Mouse (Mus musculus) limb, embryonic 11.5 days (tissue): ENCODE results near the gene Gbp5. TPM values are rescaled to one million over a fixed set of nuclear protein-coding genes. Genes with fewer than 3 reads are reported as not detected.
"Not testable (repeated sequence)": the region's sequence is repeated elsewhere in the genome, so short reads cannot be mapped to it uniquely, and the experiment has no call there.

ENCODE experiments used
- ATAC-seq: fragments of 200-750 bp; cut with Nextera tagmentation; 2 replicates; pipeline ENCODE4 v1.8.0; 2017; ENCODE audit warnings: low read depth; ENCODE audit not compliant: insufficient number of reproducible peaks, low FRiP score, low TSS enrichment
- DNase-seq: peaks from one replicate; pipeline ENCODE4 v3.0.0-alpha.2; 2015; ENCODE audit warnings: low spot score
- H3K27ac ChIP-seq: fragments of 300-500 bp; sonication (generic); replicated peaks from 2 replicates; pipeline ENCODE4 v1.5.1; 2014; ENCODE audit warnings: low read depth, mild to moderate bottlenecking, low read length
- H3K27me3 ChIP-seq: fragments of 300-500 bp; sonication (generic); 2 replicates; pipeline ENCODE4 v1.6.1; 2014; ENCODE audit warnings: mild to moderate bottlenecking, low read length, mixed read lengths; ENCODE audit not compliant: control insufficient read depth, insufficient read depth
- H3K36me3 ChIP-seq: fragments of 300-500 bp; sonication (generic); 2 replicates; pipeline ENCODE4 v1.6.1; 2014; ENCODE audit warnings: mild to moderate bottlenecking, low read length, moderate library complexity, mixed read lengths; ENCODE audit not compliant: control insufficient read depth, insufficient read depth
- H3K4me1 ChIP-seq: fragments of 300-500 bp; sonication (generic); 2 replicates; pipeline ENCODE4 v1.6.1; 2014; ENCODE audit warnings: low read length, mixed read lengths; ENCODE audit not compliant: control insufficient read depth, insufficient read depth
- H3K4me2 ChIP-seq: fragments of 300-500 bp; sonication (generic); 2 replicates; pipeline ENCODE4 v1.6.1; 2014; ENCODE audit warnings: low read depth, mild to moderate bottlenecking, moderate library complexity; ENCODE audit not compliant: severe bottlenecking
- H3K4me3 ChIP-seq: fragments of 300-500 bp; sonication (generic); 2 replicates; pipeline ENCODE4 v1.5.1; 2014; ENCODE audit warnings: low read depth, low read length
- H3K9ac ChIP-seq: fragments of 300-500 bp; sonication (generic); 2 replicates; pipeline ENCODE4 v1.6.1; 2014; ENCODE audit warnings: mild to moderate bottlenecking, low read length
- H3K9me3 ChIP-seq: fragments of 300-500 bp; sonication (generic); 2 replicates; pipeline ENCODE4 v1.6.1; 2016; ENCODE audit warnings: low read length; ENCODE audit not compliant: control insufficient read depth
- WGBS: fragments of 180-500 bp; shearing (Covaris S2); extraction: QIAGEN DNeasy Blood & Tissue Kit; methylation state at CpG from one replicate; pipeline ENCODE4 v1.1.7; 2014; 5-methylcytosine and 5-hydroxymethylcytosine counted together
- polyA plus RNA-seq: library from polyadenylated mRNA; unstranded; fragments of >200 nt; fragmentation: Nextera tagmentation; extraction: Ambion mirVana; gene quantifications from 2 replicates; pipeline ENCODE4 v1.2.1, GENCODE M21; 2014

The Gbp5 gene
- polyA plus RNA-seq, 1 experiment from 2014 or later: not detected

GRCm38 (mm10) chr3:142531595-142531994 lies 37.8 kb downstream of the Gbp5 start:
- no peak overlapping the region for H3K27ac ChIP-seq
- ATAC-seq (no peak), DNase-seq (peak; percentile 4)
- H3K4me3 ChIP-seq: no peak overlapping the region
- no peak overlapping the region for H3K9ac ChIP-seq
- no peaks in the 10 kb centered on the region for H3K9me3 ChIP-seq
- no peak overlapping the region for H3K4me2 ChIP-seq
- 0 out of 2 replicates have a peak, but pooled peaks cover 3% of the 10 kb centered on the region for H3K27me3 ChIP-seq
- WGBS: 92% methylated on average over 3 of the region's 3 CpGs
- H3K4me1 ChIP-seq: no peaks in the 10 kb centered on the region
- H3K36me3 ChIP-seq: no peaks in the 10 kb centered on the region

GRCm38 (mm10) chr3:142533185-142533584 lies 39.4 kb downstream of the Gbp5 start:
- WGBS: 90% methylated on average over 3 of the region's 3 CpGs
- no peaks in the 10 kb centered on the region for H3K36me3 ChIP-seq
- ATAC-seq: no peak
- DNase-seq: peak; percentile 13
- H3K9me3 ChIP-seq: no peaks in the 10 kb centered on the region
- no peak overlapping the region for H3K4me2 ChIP-seq
- H3K27me3 ChIP-seq: 0 out of 2 replicates have a peak, but pooled peaks cover 3% of the 10 kb centered on the region
- no peak overlapping the region for H3K27ac ChIP-seq
- H3K4me1 ChIP-seq: no peaks in the 10 kb centered on the region
- no peak overlapping the region for H3K4me3 ChIP-seq
- H3K9ac ChIP-seq: no peak overlapping the region

- no peaks in the 10 kb centered on the region for H3K4me1 ChIP-seq
- no peak overlapping the region for H3K4me3 ChIP-seq
- no peak overlapping the region for H3K9ac ChIP-seq
- H3K27me3 ChIP-seq: 0 out of 2 replicates have a peak, but pooled peaks cover 3% of the 10 kb centered on the region
- no peak for ATAC-seq
- no peak overlapping the region for H3K4me2 ChIP-seq
- no peaks in the 10 kb centered on the region for H3K36me3 ChIP-seq
- 78% methylated on average over 1 of the region's 1 CpGs for WGBS
- no peak overlapping the region for H3K27ac ChIP-seq
- DNase-seq: no peak
- no peaks in the 10 kb centered on the region for H3K9me3 ChIP-seq
Observed at GRCm38 (mm10) chr3:142535667-142536066, 41.9 kb downstream of the Gbp5 start.

- Histone ChIP-seq H3K4me3 (no peak overlapping the region), H3K36me3 (no peaks in the 10 kb centered on the region), H3K9me3 (no peaks in the 10 kb centered on the region), H3K4me2 (no peak overlapping the region), H3K4me1 (no peaks in the 10 kb centered on the region), H3K27ac (no peak overlapping the region), H3K27me3 (no peaks in the 10 kb centered on the region), H3K9ac (no peak overlapping the region)
- 85% methylated on average over 6 of the region's 6 CpGs for WGBS
- ATAC-seq (no peak), DNase-seq (no peak)
Observed at GRCm38 (mm10) chr3:142541391-142541790, 47.6 kb downstream of the Gbp5 start.

- not testable (repeated sequence) for DNase-seq
Observed at GRCm38 (mm10) chr3:142542776-142543175, 49.0 kb downstream of the Gbp5 start.

GRCm38 (mm10) chr3:142546690-142547089 lies 52.9 kb downstream of the Gbp5 start:
- 81% methylated on average over 3 of the region's 3 CpGs for WGBS
- H3K4me1 ChIP-seq: no peaks in the 10 kb centered on the region
- ATAC-seq: no peak

More at GRCm38 (mm10) chr3:142542776-142543175, 49.0 kb downstream of the Gbp5 start:
- not testable (repeated sequence) for H3K9me3 ChIP-seq, H3K36me3 ChIP-seq, H3K4me2 ChIP-seq, H3K9ac ChIP-seq, H3K27me3 ChIP-seq, H3K4me3 ChIP-seq, ATAC-seq, H3K4me1 ChIP-seq, H3K27ac ChIP-seq
- WGBS: 79% methylated on average over 12 of the region's 12 CpGs

GRCm38 (mm10) chr3:142550052-142550676 lies 56.4 kb downstream of the Gbp5 start:
- Histone ChIP-seq H3K36me3 (no peaks in the 10 kb centered on the region), H3K9me3 (no peaks in the 10 kb centered on the region), H3K4me1 (no peaks in the 10 kb centered on the region), H3K27ac (no peak overlapping the region), H3K27me3 (no peaks in the 10 kb centered on the region), H3K4me3 (no peak overlapping the region), H3K4me2 (no peak overlapping the region), H3K9ac (no peak overlapping the region)
- ATAC-seq: no peak
- no peak for DNase-seq
- WGBS: 78% methylated on average over 3 of the region's 3 CpGs

More at GRCm38 (mm10) chr3:142546690-142547089, 52.9 kb downstream of the Gbp5 start:
- no peaks in the 10 kb centered on the region for H3K36me3 ChIP-seq
- no peak overlapping the region for H3K9ac ChIP-seq
- no peak overlapping the region for H3K4me2 ChIP-seq
- H3K4me3 ChIP-seq: no peak overlapping the region
- no peaks in the 10 kb centered on the region for H3K9me3 ChIP-seq
- DNase-seq: no peak
- no peaks in the 10 kb centered on the region for H3K27me3 ChIP-seq
- no peak overlapping the region for H3K27ac ChIP-seq

- DNase-seq (no peak), ATAC-seq (no peak)
- WGBS: 80% methylated on average over 1 of the region's 1 CpGs
Observed at GRCm38 (mm10) chr3:142554601-142555000, 60.8 kb downstream of the Gbp5 start.

GRCm38 (mm10) chr3:142555623-142556022 lies 61.8 kb downstream of the Gbp5 start:
- H3K4me3 ChIP-seq: no peak overlapping the region
- H3K4me2 ChIP-seq: no peak overlapping the region
- 88% methylated on average over 11 of the region's 11 CpGs for WGBS
- no peak for ATAC-seq
- no peaks in the 10 kb centered on the region for H3K36me3 ChIP-seq
- H3K4me1 ChIP-seq: no peaks in the 10 kb centered on the region
- no peak for DNase-seq
- H3K27me3 ChIP-seq: no peaks in the 10 kb centered on the region
- no peak overlapping the region for H3K9ac ChIP-seq
- no peak overlapping the region for H3K27ac ChIP-seq
- H3K9me3 ChIP-seq: no peaks in the 10 kb centered on the region

More at GRCm38 (mm10) chr3:142554601-142555000, 60.8 kb downstream of the Gbp5 start:
- H3K4me2 ChIP-seq: no peak overlapping the region
- H3K9ac ChIP-seq: no peak overlapping the region
- H3K36me3 ChIP-seq: no peaks in the 10 kb centered on the region
- H3K4me3 ChIP-seq: no peak overlapping the region
- H3K9me3 ChIP-seq: no peaks in the 10 kb centered on the region
- no peak overlapping the region for H3K27ac ChIP-seq
- no peaks in the 10 kb centered on the region for H3K27me3 ChIP-seq
- H3K4me1 ChIP-seq: no peaks in the 10 kb centered on the region
